Mouse (Mus musculus) layer of hippocampus, postnatal 10 days (tissue): Measurements from ENCODE around the gene Armc9. TPM values are rescaled to one million over a fixed set of nuclear protein-coding genes. Genes with fewer than 3 reads are reported as not detected.

ENCODE experiments used
- DNase-seq, 2 experiments: peaks; one replicate each; pipeline ENCODE4 v3.0.0; 2021; ENCODE audit warnings: low spot score in 2 of 2
- long read RNA-seq: library from polyadenylated mRNA; stranded (forward); transcript quantifications from one replicate; pipeline ENCODE4 v2.0.0, GENCODE M21; 2023
- total RNA-seq, 2 experiments: library from RNA; stranded (reverse); gene quantifications; 2 replicates each; pipeline ENCODE4 v1.2.3; 2021

Gene Armc9
- 10 to 100 TPM; 38.8 to 40.3 TPM for total RNA-seq
- long read RNA-seq, full-length matches to known transcripts = 39 of 75 reads
- long read RNA-seq, partial matches to known transcripts = 25 of 75 reads
- long read RNA-seq, other reads (novel, unspliced or antisense) = 11 of 75 reads

- DNase-seq = peak; percentile 90 to 93
Observed at GRCm38 (mm10) chr1:86154133-86154823, at the start of gene Armc9. Gene Armc9 (plus strand): TSS chr1:86154780.

- DNase-seq = no peak
Observed at GRCm38 (mm10) chr1:86105054-86105453, 49.5 kb upstream of the Armc9 start.

- peak; percentile 16 to 31 for DNase-seq
Observed at GRCm38 (mm10) chr1:86111779-86112178, 42.8 kb upstream of the Armc9 start, which contains the start of gene Htr2b. Gene Htr2b (minus strand): TSS chr1:86111970.

- no peak for DNase-seq
Observed at GRCm38 (mm10) chr1:86114141-86114540, 40.4 kb upstream of the Armc9 start.

GRCm38 (mm10) chr1:86119549-86119948 lies 35.0 kb upstream of the Armc9 start:
- DNase-seq = no peak

GRCm38 (mm10) chr1:86126036-86126435 lies 28.5 kb upstream of the Armc9 start:
- DNase-seq = no peak

GRCm38 (mm10) chr1:86133337-86133736 lies 21.2 kb upstream of the Armc9 start, which contains the start of gene Gm21972:
Gene Gm21972 (plus strand): TSS chr1:86133637.
- no peak for DNase-seq

GRCm38 (mm10) chr1:86135315-86135714 lies 19.3 kb upstream of the Armc9 start:
- no peak for DNase-seq

- no peak for DNase-seq
Observed at GRCm38 (mm10) chr1:86141081-86141480, 13.5 kb upstream of the Armc9 start.

- DNase-seq = no peak
Observed at GRCm38 (mm10) chr1:86143165-86143564, 11.4 kb upstream of the Armc9 start.

- peak; percentile 17 to 30 for DNase-seq
Observed at GRCm38 (mm10) chr1:86144001-86144944, 10.3 kb upstream of the Armc9 start.

- DNase-seq = no peak
Observed at GRCm38 (mm10) chr1:86146293-86146692, 8.3 kb upstream of the Armc9 start.

GRCm38 (mm10) chr1:86147557-86147956 lies 7.0 kb upstream of the Armc9 start:
- no peak for DNase-seq

GRCm38 (mm10) chr1:86148161-86148560 lies 6.4 kb upstream of the Armc9 start:
- DNase-seq = no peak

- DNase-seq = no peak
Observed at GRCm38 (mm10) chr1:86150929-86151328, 3.7 kb upstream of the Armc9 start.

- DNase-seq = no peak
Observed at GRCm38 (mm10) chr1:86151376-86151775, 3.2 kb upstream of the Armc9 start.

GRCm38 (mm10) chr1:86152618-86153017 lies 2.0 kb upstream of the Armc9 start:
- no peak for DNase-seq

- no peak for DNase-seq
Observed at GRCm38 (mm10) chr1:86154824-86155164, 214 bp downstream of the Armc9 start.

- no peak for DNase-seq
Observed at GRCm38 (mm10) chr1:86156075-86156474, 1.5 kb downstream of the Armc9 start.

- no peak for DNase-seq
Observed at GRCm38 (mm10) chr1:86156595-86156994, 2.0 kb downstream of the Armc9 start.

- no peak for DNase-seq
Observed at GRCm38 (mm10) chr1:86160059-86160458, 5.5 kb downstream of the Armc9 start.

GRCm38 (mm10) chr1:86160479-86160878 lies 5.9 kb downstream of the Armc9 start:
- no peak for DNase-seq
